Mouse (Mus musculus) heart, embryonic 15.5 days (tissue): ENCODE measurements around the gene Selenon. TPM values are rescaled to one million over a fixed set of nuclear protein-coding genes. Genes with fewer than 3 reads are reported as not detected.

Experiments
- ATAC-seq: fragments of 200-750 bp; cut with Nextera tagmentation; replicated peaks from 2 replicates; pipeline ENCODE4 v1.8.0; 2017; ENCODE audit warnings: low read depth, moderate TSS enrichment; ENCODE audit not compliant: insufficient number of reproducible peaks, insufficient read depth, low FRiP score
- H3K27ac ChIP-seq: fragments of 300-500 bp; sonication (generic); 2 replicates; pipeline ENCODE4 v1.5.1; 2015; ENCODE audit warnings: mild to moderate bottlenecking, inconsistent platforms
- H3K27me3 ChIP-seq: fragments of 300-500 bp; sonication (generic); 2 replicates; pipeline ENCODE4 v1.6.1; 2015; ENCODE audit warnings: inconsistent platforms
- H3K36me3 ChIP-seq: fragments of 300-500 bp; sonication (generic); 2 replicates; pipeline ENCODE4 v1.6.1; 2015; ENCODE audit warnings: mild to moderate bottlenecking, inconsistent platforms
- H3K4me1 ChIP-seq: fragments of 300-500 bp; sonication (generic); replicated peaks from 2 replicates; pipeline ENCODE4 v1.6.1; 2015; ENCODE audit warnings: inconsistent platforms
- H3K4me2 ChIP-seq: fragments of 300-500 bp; sonication (generic); 2 replicates; pipeline ENCODE4 v1.6.1; 2015; ENCODE audit warnings: inconsistent platforms, mild to moderate bottlenecking, moderate library complexity
- H3K4me3 ChIP-seq: fragments of 300-500 bp; sonication (generic); 2 replicates; pipeline ENCODE4 v1.5.1; 2015; ENCODE audit warnings: mild to moderate bottlenecking, inconsistent platforms
- H3K9ac ChIP-seq: fragments of 300-500 bp; sonication (generic); 2 replicates; pipeline ENCODE4 v1.6.1; 2015; ENCODE audit warnings: mild to moderate bottlenecking, inconsistent platforms
- H3K9me3 ChIP-seq: fragments of 300-500 bp; sonication (generic); replicated peaks from 2 replicates; pipeline ENCODE4 v1.6.1; 2016; ENCODE audit warnings: inconsistent platforms
- WGBS: fragments of 180-500 bp; shearing (Covaris S2); methylation state at CpG from one replicate; pipeline ENCODE4 v1.1.7; 2015; ENCODE audit warnings: mixed read lengths; 5-methylcytosine and 5-hydroxymethylcytosine counted together
- microRNA-seq: library from miRNA; unstranded; fragments of <30 nt; microRNA quantifications from one replicate; pipeline ENCODE4, GENCODE M21; 2016
- polyA plus RNA-seq: library from polyadenylated mRNA; unstranded; fragments of >200 nt; fragmentation: Nextera tagmentation; extraction: Ambion mirVana; gene quantifications from 2 replicates; pipeline ENCODE4 v1.2.1, GENCODE M21; 2015

Selenon gene
- polyA plus RNA-seq, 1 experiment from 2014 or later = 30.8 TPM

- no peak overlapping the region for H3K4me3 ChIP-seq
- peaks cover 9% of the 10 kb centered on the region for H3K4me1 ChIP-seq
- no peak overlapping the region for H3K4me2 ChIP-seq
- no peak overlapping the region for H3K9ac ChIP-seq
- no peaks in the 10 kb centered on the region for H3K27me3 ChIP-seq
- WGBS = 75% methylated on average over 11 of the region's 11 CpGs
- ATAC-seq = no peak
- H3K9me3 ChIP-seq = no peaks in the 10 kb centered on the region
- no peaks in the 10 kb centered on the region for H3K36me3 ChIP-seq
- H3K27ac ChIP-seq = no peak overlapping the region
These were observed 61.8 kb downstream of the Selenon start for GRCm38 (mm10) chr4:134489986-134490665.

GRCm38 (mm10) chr4:134488211-134488610 is 63.8 kb downstream of the Selenon start:
- no peak overlapping the region for H3K27ac ChIP-seq
- no peaks in the 10 kb centered on the region for H3K9me3 ChIP-seq
- ATAC-seq = no peak
- no peak overlapping the region for H3K9ac ChIP-seq
- no peak overlapping the region for H3K4me2 ChIP-seq
- H3K4me1 ChIP-seq = no peaks in the 10 kb centered on the region
- H3K36me3 ChIP-seq = no peaks in the 10 kb centered on the region
- 77% methylated on average over 5 of the region's 5 CpGs for WGBS
- H3K27me3 ChIP-seq = peaks cover 4% of the 10 kb centered on the region; the same call in 1 of the 2 replicates
- no peak overlapping the region for H3K4me3 ChIP-seq

Small RNA genes within 50 kb of the gene (microRNA-seq; reads per million reads assigned to microRNA genes)
- gene Mir6403 = not detected

Other genes with a start within 250 kb of the Selenon start
- 137 and 156 TPM in 2 replicates for gene Trim63, start 237.0 kb downstream of the Selenon start, polyA plus RNA-seq
- gene Slc30a2, start 209.0 kb downstream of the Selenon start, polyA plus RNA-seq = 0.18 and 0.21 TPM in 2 replicates
- gene Extl1, start 168.3 kb downstream of the Selenon start, polyA plus RNA-seq = 2.3 and 2.9 TPM in 2 replicates
- gene Pafah2, start 155.8 kb downstream of the Selenon start, polyA plus RNA-seq = 10.3 and 10.6 TPM in 2 replicates
- 947 and 956 TPM in 2 replicates for gene Stmn1, start 83.8 kb downstream of the Selenon start, polyA plus RNA-seq
- gene Paqr7, start 55.5 kb downstream of the Selenon start, polyA plus RNA-seq = 11.7 and 11.9 TPM in 2 replicates
- 7.3 and 7.9 TPM in 2 replicates for gene Aunip, start 41.2 kb downstream of the Selenon start, polyA plus RNA-seq
- 147 and 152 TPM in 2 replicates for gene Mtfr1l, start 16.8 kb downstream of the Selenon start, polyA plus RNA-seq
- 5.1 and 6.6 TPM in 2 replicates for gene Man1c1, start 152.1 kb upstream of the Selenon start, polyA plus RNA-seq
- gene Ldlrap1, start 215.9 kb upstream of the Selenon start, polyA plus RNA-seq = 11.6 and 16.0 TPM in 2 replicates